Mouse (Mus musculus) intestine, embryonic 15.5 days (tissue): Measurements from ENCODE around the gene Etv1. TPM values are rescaled to one million over a fixed set of nuclear protein-coding genes. Genes with fewer than 3 reads are reported as not detected.
A peak's percentile ranks its signal among the peaks of the same experiment; 100 is the strongest.

Source experiments
- ATAC-seq: fragments of 200-750 bp; cut with Nextera tagmentation; 2 replicates; pipeline ENCODE4 v1.8.0; 2017; ENCODE audit warnings: moderate TSS enrichment, moderate library complexity
- H3K27ac ChIP-seq: fragments of 300-500 bp; sonication (generic); 2 replicates; pipeline ENCODE4 v1.5.1; 2015; ENCODE audit warnings: mild to moderate bottlenecking, inconsistent platforms
- H3K27me3 ChIP-seq: fragments of 300-500 bp; sonication (generic); replicated peaks from 2 replicates; pipeline ENCODE4 v1.6.1; 2015; ENCODE audit warnings: inconsistent platforms
- H3K36me3 ChIP-seq: fragments of 300-500 bp; sonication (generic); 2 replicates; pipeline ENCODE4 v1.6.1; 2015; ENCODE audit warnings: inconsistent platforms
- H3K4me1 ChIP-seq: fragments of 300-500 bp; sonication (generic); replicated peaks from 2 replicates; pipeline ENCODE4 v1.6.1; 2015; ENCODE audit warnings: inconsistent platforms
- H3K4me2 ChIP-seq: fragments of 300-500 bp; sonication (generic); replicated peaks from 2 replicates; pipeline ENCODE4 v1.6.1; 2015; ENCODE audit warnings: mild to moderate bottlenecking, inconsistent platforms
- H3K4me3 ChIP-seq: fragments of 300-500 bp; sonication (generic); replicated peaks from 2 replicates; pipeline ENCODE4 v1.5.1; 2015; ENCODE audit warnings: inconsistent platforms
- H3K9ac ChIP-seq: fragments of 300-500 bp; sonication (generic); 2 replicates; pipeline ENCODE4 v1.6.1; 2015; ENCODE audit warnings: inconsistent platforms
- H3K9me3 ChIP-seq: fragments of 300-500 bp; sonication (generic); 2 replicates; pipeline ENCODE4 v1.6.1; 2016; ENCODE audit warnings: inconsistent platforms
- WGBS: fragments of 180-500 bp; shearing (Covaris S2); methylation state at CpG from one replicate; pipeline ENCODE4 v1.1.7; 2015; 5-methylcytosine and 5-hydroxymethylcytosine counted together
- polyA plus RNA-seq: library from polyadenylated mRNA; unstranded; fragments of >200 nt; fragmentation: Nextera tagmentation; extraction: Ambion mirVana; gene quantifications from 2 replicates; pipeline ENCODE4 v1.2.1, GENCODE M21; 2015

Gene Etv1
- polyA plus RNA-seq, result 28.9 and 35.1 TPM in 2 replicates

GRCm38 (mm10) chr12:38779186-38779777, at the start of gene Etv1:
TSS of gene Etv1 (plus strand) at chr12:38779380.
- Histone ChIP-seq H3K4me1 (0 out of 2 replicates have a peak, but pooled peaks cover 2% of the 10 kb centered on the region), H3K27ac (peak within 1 kb of the TSS; percentile 96), H3K36me3 (no peaks in the 10 kb centered on the region), H3K4me3 (peak within 1 kb of the TSS; percentile 59), H3K4me2 (peak within 1 kb of the TSS; percentile 97), H3K9me3 (no peaks in the 10 kb centered on the region), H3K27me3 (no peaks in the 10 kb centered on the region), H3K9ac (peak within 1 kb of the TSS; percentile 57)
- ATAC-seq, result peak; percentile 72
- WGBS, result under 1% methylated on average over 20 of the region's 20 CpGs

- Histone ChIP-seq H3K9me3 (no peaks in the 10 kb centered on the region), H3K4me1 (no peaks in the 10 kb centered on the region), H3K36me3 (no peaks in the 10 kb centered on the region), H3K9ac (no peak overlapping the region), H3K27ac (no peak overlapping the region), H3K27me3 (no peaks in the 10 kb centered on the region), H3K4me2 (no peak overlapping the region), H3K4me3 (no peak overlapping the region)
- ATAC-seq, result no peak
- WGBS, result 73% methylated on average over 3 of the region's 3 CpGs
Measured at GRCm38 (mm10) chr12:38729661-38730060, 49.5 kb upstream of the Etv1 start.

- Histone ChIP-seq H3K4me3 (no peak overlapping the region), H3K27me3 (no peaks in the 10 kb centered on the region), H3K27ac (no peak overlapping the region), H3K4me1 (no peaks in the 10 kb centered on the region), H3K9me3 (no peaks in the 10 kb centered on the region), H3K4me2 (no peak overlapping the region), H3K9ac (no peak overlapping the region), H3K36me3 (no peaks in the 10 kb centered on the region)
- no peak for ATAC-seq
- 89% methylated on average over 2 of the region's 2 CpGs for WGBS
Measured at GRCm38 (mm10) chr12:38730791-38731190, 48.4 kb upstream of the Etv1 start.

GRCm38 (mm10) chr12:38759322-38759721, 19.9 kb upstream of the Etv1 start:
- ATAC-seq, result no peak

GRCm38 (mm10) chr12:38777316-38777715, 1.9 kb upstream of the Etv1 start:
- no peaks in the 10 kb centered on the region for H3K9me3 ChIP-seq
- no peak overlapping the region for H3K9ac ChIP-seq
- peak overlapping the region; percentile 97; the same call in 1 of the 2 replicates for H3K4me2 ChIP-seq
- 70% methylated on average over 7 of the region's 7 CpGs for WGBS
- ATAC-seq, result no peak
- H3K36me3 ChIP-seq, result no peaks in the 10 kb centered on the region
- H3K4me3 ChIP-seq, result no peak overlapping the region
- no peaks in the 10 kb centered on the region for H3K27me3 ChIP-seq
- 0 out of 2 replicates have a peak overlapping the region, but pooled peaks have one; percentile 32 for H3K27ac ChIP-seq
- 0 out of 2 replicates have a peak, but pooled peaks cover 2% of the 10 kb centered on the region for H3K4me1 ChIP-seq

More at GRCm38 (mm10) chr12:38759322-38759721, 19.9 kb upstream of the Etv1 start:
- H3K27ac ChIP-seq, result no peak overlapping the region
- no peak overlapping the region for H3K4me3 ChIP-seq
- no peaks in the 10 kb centered on the region for H3K36me3 ChIP-seq
- H3K4me2 ChIP-seq, result no peak overlapping the region
- no peaks in the 10 kb centered on the region for H3K9me3 ChIP-seq
- H3K9ac ChIP-seq, result no peak overlapping the region
- WGBS, result 42% methylated on average over 2 of the region's 2 CpGs
- H3K27me3 ChIP-seq, result no peaks in the 10 kb centered on the region
- H3K4me1 ChIP-seq, result no peaks in the 10 kb centered on the region

GRCm38 (mm10) chr12:38777957-38778298, 1.3 kb upstream of the Etv1 start:
- Histone ChIP-seq H3K4me1 (0 out of 2 replicates have a peak, but pooled peaks cover 2% of the 10 kb centered on the region), H3K27me3 (no peaks in the 10 kb centered on the region), H3K27ac (peak overlapping the region; percentile 44; the same call in 1 of the 2 replicates), H3K36me3 (no peaks in the 10 kb centered on the region), H3K4me2 (peak overlapping the region; percentile 97), H3K9me3 (no peaks in the 10 kb centered on the region), H3K4me3 (peak overlapping the region; percentile 59), H3K9ac (no peak overlapping the region)
- WGBS, result 7% methylated on average over 6 of the region's 6 CpGs
- ATAC-seq, result no peak

GRCm38 (mm10) chr12:38778299-38779075, 693 bp upstream of the Etv1 start:
- Histone ChIP-seq H3K27me3 (no peaks in the 10 kb centered on the region), H3K4me2 (peak overlapping the region; percentile 97), H3K9ac (peak overlapping the region; percentile 57), H3K9me3 (no peaks in the 10 kb centered on the region), H3K36me3 (no peaks in the 10 kb centered on the region), H3K27ac (peak overlapping the region; percentile 96), H3K4me1 (0 out of 2 replicates have a peak, but pooled peaks cover 2% of the 10 kb centered on the region), H3K4me3 (peak overlapping the region; percentile 59)
- under 1% methylated on average over 37 of the region's 37 CpGs for WGBS
- peak; percentile 96 for ATAC-seq

- WGBS, result under 1% methylated on average over 33 of the region's 33 CpGs
- Histone ChIP-seq H3K4me1 (0 out of 2 replicates have a peak, but pooled peaks cover 2% of the 10 kb centered on the region), H3K4me2 (peak overlapping the region; percentile 97), H3K27me3 (no peaks in the 10 kb centered on the region), H3K9ac (peak overlapping the region; percentile 57), H3K36me3 (no peaks in the 10 kb centered on the region), H3K4me3 (peak overlapping the region; percentile 59), H3K9me3 (no peaks in the 10 kb centered on the region), H3K27ac (peak overlapping the region; percentile 96)
- peak; percentile 12; the same call in 1 of the 2 replicates for ATAC-seq
Measured at GRCm38 (mm10) chr12:38780006-38780954, 1.1 kb downstream of the Etv1 start.

- Histone ChIP-seq H3K27ac (no peak overlapping the region), H3K9me3 (no peaks in the 10 kb centered on the region), H3K36me3 (no peaks in the 10 kb centered on the region), H3K27me3 (no peaks in the 10 kb centered on the region), H3K4me1 (0 out of 2 replicates have a peak, but pooled peaks cover 2% of the 10 kb centered on the region), H3K4me2 (peak overlapping the region; percentile 97), H3K4me3 (peak overlapping the region; percentile 59), H3K9ac (peak overlapping the region; percentile 57; the same call in 1 of the 2 replicates)
- ATAC-seq, result no peak
- under 1% methylated on average over 11 of the region's 11 CpGs for WGBS
Measured at GRCm38 (mm10) chr12:38780955-38781304, 1.8 kb downstream of the Etv1 start.

GRCm38 (mm10) chr12:38781686-38782085, 2.5 kb downstream of the Etv1 start:
- no peaks in the 10 kb centered on the region for H3K36me3 ChIP-seq
- H3K27me3 ChIP-seq, result no peaks in the 10 kb centered on the region
- H3K9ac ChIP-seq, result no peak overlapping the region
- H3K4me2 ChIP-seq, result peak overlapping the region; percentile 97
- H3K4me1 ChIP-seq, result 0 out of 2 replicates have a peak, but pooled peaks cover 2% of the 10 kb centered on the region
- no peak for ATAC-seq
- H3K9me3 ChIP-seq, result no peaks in the 10 kb centered on the region
- no peak overlapping the region for H3K27ac ChIP-seq
- H3K4me3 ChIP-seq, result peak overlapping the region; percentile 59
- 27% methylated on average over 6 of the region's 6 CpGs for WGBS

GRCm38 (mm10) chr12:38783291-38783690, 4.1 kb downstream of the Etv1 start:
- Histone ChIP-seq H3K27me3 (no peaks in the 10 kb centered on the region), H3K4me1 (no peaks in the 10 kb centered on the region), H3K36me3 (no peaks in the 10 kb centered on the region), H3K9ac (no peak overlapping the region), H3K4me2 (peak overlapping the region; percentile 25), H3K27ac (no peak overlapping the region), H3K4me3 (0 out of 2 replicates have a peak overlapping the region, but pooled peaks have one; percentile 9), H3K9me3 (no peaks in the 10 kb centered on the region)
- WGBS, result 63% methylated on average over 1 of the region's 1 CpGs
- ATAC-seq, result no peak
